ENCODE assay signal across 8 mouse cellular contexts in genomic region chr5:75067125-75067756, GRCm38 (mm10). TPM values are rescaled to one million over a fixed set of nuclear protein-coding genes. Genes with fewer than 3 reads are reported as not detected.
DNase-seq lines count a peak whose midpoint lies in the region; ATAC-seq and TF ChIP-seq lines count a peak whose summit lies in the region.

No protein-coding gene starts in this region.

- peak overlapping the region; percentile 50 for H3K9ac ChIP-seq in embryonic facial prominence, embryonic 11.5 days (replicated peaks; ENCODE audit: low read length)
- H3K9ac ChIP-seq in hindbrain, postnatal 0 days (replicated peaks; ENCODE audit: low read length): peak overlapping the region; percentile 45; the same call in 1 of the 2 replicates
- no peak overlapping the region for H3K9ac ChIP-seq in liver, embryonic 15.5 days
- peak overlapping the region; percentile 32 for H3K9ac ChIP-seq in neural tube, embryonic 11.5 days (ENCODE audit: low read length)

- TF ChIP-seq CTCF in hindbrain, postnatal 0 days (IDR thresholded peaks at IDR 0.05; ENCODE audit: low read depth): no peak

- no peaks in the 10 kb centered on the region for H3K36me3 ChIP-seq in embryonic facial prominence, embryonic 11.5 days (replicated peaks; ENCODE audit: control insufficient read depth, insufficient read depth, low read depth, low read length)
- no peaks in the 10 kb centered on the region for H3K36me3 ChIP-seq in hindbrain, postnatal 0 days (ENCODE audit: insufficient read depth, low read length)
- no peaks in the 10 kb centered on the region for H3K36me3 ChIP-seq in liver, embryonic 15.5 days (replicated peaks)
- H3K36me3 ChIP-seq in neural tube, embryonic 11.5 days (ENCODE audit: control insufficient read depth, insufficient read depth, low read length): no peaks in the 10 kb centered on the region

- H3K27me3 ChIP-seq in embryonic facial prominence, embryonic 11.5 days (ENCODE audit: control insufficient read depth, insufficient read depth, low read length): peaks cover 39% of the 10 kb centered on the region
- peaks cover 35% of the 10 kb centered on the region for H3K27me3 ChIP-seq in hindbrain, postnatal 0 days (ENCODE audit: insufficient read depth, low read length)
- H3K27me3 ChIP-seq in liver, embryonic 15.5 days: peaks cover 64% of the 10 kb centered on the region
- H3K27me3 ChIP-seq in neural tube, embryonic 11.5 days (ENCODE audit: control insufficient read depth, insufficient read depth, low read length): peaks cover 56% of the 10 kb centered on the region

- peaks cover 5% of the 10 kb centered on the region for H3K4me1 ChIP-seq in embryonic facial prominence, embryonic 11.5 days (ENCODE audit: control insufficient read depth, insufficient read depth, low read length)
- H3K4me1 ChIP-seq in hindbrain, postnatal 0 days (ENCODE audit: insufficient read depth, low read length): no peaks in the 10 kb centered on the region
- peaks cover 8% of the 10 kb centered on the region; the same call in 1 of the 2 replicates for H3K4me1 ChIP-seq in liver, embryonic 15.5 days (replicated peaks)
- H3K4me1 ChIP-seq in neural tube, embryonic 11.5 days (ENCODE audit: control insufficient read depth, insufficient read depth, low read length): peaks cover 20% of the 10 kb centered on the region

- WGBS in embryonic facial prominence, embryonic 11.5 days: 2% methylated on average over 30 of the region's 30 CpGs
- WGBS in hindbrain, postnatal 0 days: 2% methylated on average over 29 of the region's 30 CpGs
- WGBS in liver, embryonic 15.5 days (ENCODE audit: insufficient replicate concordance): 3% methylated on average over 30 of the region's 30 CpGs
- WGBS in neural tube, embryonic 11.5 days: under 1% methylated on average over 30 of the region's 30 CpGs

- peak overlapping the region; percentile 43 for H3K4me3 ChIP-seq in embryonic facial prominence, embryonic 11.5 days (ENCODE audit: low read depth, low read length)
- H3K4me3 ChIP-seq in hindbrain, postnatal 0 days (ENCODE audit: low read length): peak overlapping the region; percentile 51
- peak overlapping the region; percentile 31 for H3K4me3 ChIP-seq in liver, embryonic 15.5 days (replicated peaks)
- H3K4me3 ChIP-seq in neural tube, embryonic 11.5 days (ENCODE audit: low read depth, low read length): peak overlapping the region; percentile 40

- peak overlapping the region; percentile 83 for H3K4me2 ChIP-seq in embryonic facial prominence, embryonic 11.5 days (ENCODE audit: low read depth, low read length)
- H3K4me2 ChIP-seq in hindbrain, postnatal 0 days (ENCODE audit: low read depth, low read length): peak overlapping the region; percentile 88
- peak overlapping the region; percentile 59 for H3K4me2 ChIP-seq in liver, embryonic 15.5 days
- H3K4me2 ChIP-seq in neural tube, embryonic 11.5 days (ENCODE audit: low read depth): peak overlapping the region; percentile 76

- H3K27ac ChIP-seq in embryonic facial prominence, embryonic 11.5 days (replicated peaks; ENCODE audit: low read depth, low read length): no peak overlapping the region
- no peak overlapping the region for H3K27ac ChIP-seq in hindbrain, postnatal 0 days
- H3K27ac ChIP-seq in liver, embryonic 15.5 days (replicated peaks): no peak overlapping the region
- no peak overlapping the region for H3K27ac ChIP-seq in neural tube, embryonic 11.5 days (ENCODE audit: low read depth, low read length)

- ATAC-seq in embryonic facial prominence, embryonic 11.5 days (replicated peaks; ENCODE audit: insufficient number of reproducible peaks, low FRiP score, low TSS enrichment, low read depth): peak; percentile 57; the same call in 1 of the 2 replicates
- ATAC-seq in hindbrain, postnatal 0 days: peak; percentile 73; the same call in 1 of the 2 replicates
- peak; percentile 22 for ATAC-seq in liver, embryonic 15.5 days (ENCODE audit: insufficient read depth)
- ATAC-seq in neural tube, embryonic 11.5 days (ENCODE audit: insufficient read depth, low FRiP score, low TSS enrichment): no peak

- peak; percentile 39 for DNase-seq in ovary, adult 18-20 months (ENCODE audit: low spot score)
- no peak for DNase-seq in ovary, postnatal 14 days (ENCODE audit: low spot score)
- peak; percentile 79 for DNase-seq in embryonic facial prominence, embryonic 11.5 days (ENCODE audit: low spot score)
- peak; percentile 72 for DNase-seq in hindbrain, postnatal 0 days (ENCODE audit: low spot score)
- peak; percentile 74 for DNase-seq in neural tube, embryonic 11.5 days (ENCODE audit: low spot score)
- DNase-seq in testis, postnatal 10 days (ENCODE audit: low spot score): peak; percentile 77
- DNase-seq in left cerebral cortex, adult 9 months (ENCODE audit: low spot score in 2 of 2): no peak

- no peaks in the 10 kb centered on the region for H3K9me3 ChIP-seq in embryonic facial prominence, embryonic 11.5 days (replicated peaks; ENCODE audit: control insufficient read depth, low read length)
- H3K9me3 ChIP-seq in hindbrain, postnatal 0 days (ENCODE audit: low read length): 0 out of 2 replicates have a peak, but pooled peaks cover 2% of the 10 kb centered on the region
- H3K9me3 ChIP-seq in liver, embryonic 15.5 days (replicated peaks): no peaks in the 10 kb centered on the region
- H3K9me3 ChIP-seq in neural tube, embryonic 11.5 days (ENCODE audit: control insufficient read depth, low read length): 0 out of 2 replicates have a peak, but pooled peaks cover 3% of the 10 kb centered on the region

RNA-seq across cellular contexts. Expression of gene Gsx2, which starts 8.2 kb away (rescaled TPM):
- 0.82 and 1.7 TPM in 2 replicates for polyA plus RNA-seq in embryonic facial prominence, embryonic 11.5 days (2014; fragmentation: Nextera tagmentation; extraction: Ambion mirVana)
- total RNA-seq in hindbrain, postnatal 0 days (2014; rRNA removed): 0.47 TPM in 1 of 2 replicates, not detected in the other
- 0.14 TPM in 1 of 2 replicates, not detected in the other for polyA plus RNA-seq in hindbrain, postnatal 0 days (2015; fragmentation: Nextera tagmentation; extraction: Ambion mirVana)
- polyA plus RNA-seq in liver, embryonic 15.5 days (2015; fragmentation: Nextera tagmentation; extraction: Ambion mirVana): not detected in 2 replicates
- polyA plus RNA-seq in neural tube, embryonic 11.5 days (2014; fragmentation: Nextera tagmentation; extraction: Ambion mirVana): 6.3 and 6.6 TPM in 2 replicates

RNA-seq across cellular contexts. Expression of gene Chic2, which starts 22.7 kb away (rescaled TPM):
- 45.3 and 51.2 TPM in 2 replicates for polyA plus RNA-seq in embryonic facial prominence, embryonic 11.5 days (2014; fragmentation: Nextera tagmentation; extraction: Ambion mirVana)
- 10.5 and 12.8 TPM in 2 replicates for total RNA-seq in hindbrain, postnatal 0 days (2014; rRNA removed)
- polyA plus RNA-seq in hindbrain, postnatal 0 days (2015; fragmentation: Nextera tagmentation; extraction: Ambion mirVana): 33.9 and 34.6 TPM in 2 replicates
- 14.4 and 16.4 TPM in 2 replicates for polyA plus RNA-seq in liver, embryonic 15.5 days (2015; fragmentation: Nextera tagmentation; extraction: Ambion mirVana)
- polyA plus RNA-seq in neural tube, embryonic 11.5 days (2014; fragmentation: Nextera tagmentation; extraction: Ambion mirVana): 46.8 and 51.3 TPM in 2 replicates

Comparison
In these comparisons a context has a peak if more than half of its experiments do, and no peak if none do; other contexts are left out.
1. DNase-seq: peak in ovary, adult 18-20 months (single experiment), embryonic facial prominence, embryonic 11.5 days (single experiment), hindbrain, postnatal 0 days (single experiment), neural tube, embryonic 11.5 days (single experiment) and testis, postnatal 10 days (single experiment); none in ovary, postnatal 14 days (single experiment) and left cerebral cortex, adult 9 months (0 of 2).
2. Peak in every context shown above with its lines, with median percentiles within 50 percentile points of each other: H3K4me2 ChIP-seq and H3K4me3 ChIP-seq.